Mouse (Mus musculus) T-helper 2 cell (primary cell): ENCODE results near the gene Hsd17b13.
"Not testable (repeated sequence)": the region's sequence is repeated elsewhere in the genome, so short reads cannot be mapped to it uniquely, and the experiment has no call there.

Source experiments
- in situ Hi-C: fragments of 300-600 bp; cut with MboI, MseI; formaldehyde crosslinking; loops from one replicate; pipeline ENCODE4 v1.15.1; 2025; ENCODE audit warnings: high pct_unique_total_duplicates

The Hsd17b13 gene

GRCm38 (mm10) chr5:103980705-103981560 lies 3.7 kb upstream of the Hsd17b13 start:
- in situ Hi-C loops = no loop called here

DNA sequence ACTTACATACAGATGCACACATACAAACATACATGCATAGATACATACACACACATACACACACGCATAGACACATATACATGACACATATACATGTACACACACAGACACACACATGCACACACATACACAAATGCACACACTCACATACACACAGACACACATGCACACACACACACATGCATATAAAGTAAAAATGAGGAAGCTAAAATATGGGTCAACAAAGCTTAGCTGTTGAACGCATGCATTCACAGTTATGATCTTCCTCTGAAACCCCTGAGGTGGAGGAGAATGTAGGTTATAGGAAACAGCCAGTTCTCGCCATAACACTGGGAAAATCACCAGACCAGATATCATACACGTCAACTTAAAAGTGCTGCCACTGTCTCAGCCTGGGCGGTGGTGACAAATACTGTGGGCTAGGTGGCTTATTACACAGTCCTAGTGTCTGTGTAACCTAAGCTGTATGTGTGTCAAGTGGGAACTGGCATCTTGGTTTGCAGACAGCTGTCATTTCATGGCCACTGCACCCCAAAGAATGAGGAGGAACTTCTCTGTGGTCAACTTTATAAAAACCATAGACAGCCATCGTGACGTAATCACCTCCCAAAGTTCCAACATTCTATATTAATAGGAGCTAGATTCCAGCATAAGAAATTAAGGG lies 829 bp upstream of the Hsd17b13 start:
- in situ Hi-C loops = no loop called here

DNA sequence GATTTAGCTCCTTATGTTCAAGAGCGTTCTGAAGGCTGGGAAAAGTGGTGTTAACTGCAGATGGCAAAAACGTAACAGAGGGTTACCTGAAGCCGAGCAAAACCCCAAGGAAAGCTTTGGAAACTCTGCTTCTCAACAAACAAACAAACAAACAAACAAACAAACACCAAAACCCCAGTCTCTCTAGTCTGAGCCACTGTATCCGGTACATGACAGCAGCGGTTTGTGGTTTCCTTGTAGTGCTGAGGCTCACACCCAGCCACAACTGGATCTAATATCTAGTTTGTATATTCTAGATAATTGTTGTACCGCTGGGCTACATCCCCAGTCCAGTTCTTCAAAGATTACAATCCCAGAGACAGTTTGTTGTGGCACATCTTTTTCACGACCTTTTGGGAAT lies 1.5 kb downstream of the Hsd17b13 start:
- in situ Hi-C loops = no loop called here

GRCm38 (mm10) chr5:103972801-103973200 lies 4.4 kb downstream of the Hsd17b13 start:
- in situ Hi-C loops = no loop called here

DNA sequence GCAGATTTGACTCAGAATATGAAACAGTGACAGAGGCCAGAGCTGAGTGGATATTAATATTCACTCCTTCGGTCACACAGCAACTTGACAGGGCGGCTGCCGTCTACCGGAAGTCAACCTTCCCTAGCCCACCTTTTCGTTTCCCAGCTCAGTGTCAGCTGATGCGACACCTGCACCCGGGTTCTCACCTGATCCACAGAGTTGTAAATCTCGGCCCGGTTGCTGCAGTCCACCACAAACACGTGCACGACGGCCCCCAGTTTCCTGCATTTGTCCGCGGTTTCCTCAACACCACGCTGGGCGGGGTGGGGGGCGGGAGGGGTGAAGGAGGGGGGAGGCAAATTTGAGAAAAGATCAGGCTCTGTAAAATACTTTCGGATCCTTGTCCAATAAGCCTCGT lies 4.8 kb downstream of the Hsd17b13 start:
- in situ Hi-C loops = no loop called here

DNA sequence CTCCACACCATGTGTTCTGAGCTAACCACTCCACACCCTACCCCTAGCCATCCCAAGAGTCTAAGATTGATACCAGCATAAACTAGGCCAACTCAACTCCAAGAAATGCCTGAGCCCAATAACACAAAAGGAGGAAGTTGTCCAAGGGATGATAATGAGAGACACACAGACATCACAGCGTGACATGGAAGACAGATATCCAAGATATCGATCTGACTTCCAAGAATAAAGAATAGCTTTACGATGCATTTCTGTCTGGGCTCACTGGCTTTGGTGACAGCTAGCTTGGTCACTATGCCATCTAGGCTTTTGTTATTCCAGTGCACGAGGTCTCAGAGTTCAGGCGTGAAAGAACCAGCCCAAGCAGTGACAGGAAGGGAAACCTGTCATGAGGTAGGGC lies 6.2 kb downstream of the Hsd17b13 start:
- in situ Hi-C loops = no loop called here

- in situ Hi-C loops = no loop called here
Observed at GRCm38 (mm10) chr5:103962935-103963429, 14.2 kb downstream of the Hsd17b13 start.

DNA sequence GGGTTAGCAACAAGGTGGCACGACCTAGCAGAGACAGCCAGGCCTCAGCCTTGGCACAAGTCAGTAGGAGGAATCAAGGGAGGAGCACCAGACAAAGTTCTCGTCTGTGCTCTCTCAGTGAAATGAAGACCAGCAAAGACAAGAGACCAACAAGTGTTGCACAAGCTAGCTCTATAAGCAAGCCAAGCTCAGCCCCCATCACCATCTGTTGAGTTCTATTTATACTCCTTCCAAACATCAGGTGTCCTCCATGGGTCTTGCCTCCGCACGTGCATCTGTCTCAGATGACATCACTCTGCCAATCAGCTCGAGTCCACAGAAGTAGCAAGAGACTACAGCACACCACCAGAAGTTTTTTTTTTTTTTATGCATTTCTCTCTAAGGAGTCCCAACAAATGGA lies 22.6 kb downstream of the Hsd17b13 start:
- in situ Hi-C loops = no loop called here

GRCm38 (mm10) chr5:103953135-103954083 lies 23.8 kb downstream of the Hsd17b13 start:
- in situ Hi-C loops = no loop called here

- in situ Hi-C loops = not testable (repeated sequence)
Observed at GRCm38 (mm10) chr5:103950138-103950537, 27.1 kb downstream of the Hsd17b13 start.

GRCm38 (mm10) chr5:103943183-103943582 lies 34.0 kb downstream of the Hsd17b13 start:
- in situ Hi-C loops = no loop called here

DNA sequence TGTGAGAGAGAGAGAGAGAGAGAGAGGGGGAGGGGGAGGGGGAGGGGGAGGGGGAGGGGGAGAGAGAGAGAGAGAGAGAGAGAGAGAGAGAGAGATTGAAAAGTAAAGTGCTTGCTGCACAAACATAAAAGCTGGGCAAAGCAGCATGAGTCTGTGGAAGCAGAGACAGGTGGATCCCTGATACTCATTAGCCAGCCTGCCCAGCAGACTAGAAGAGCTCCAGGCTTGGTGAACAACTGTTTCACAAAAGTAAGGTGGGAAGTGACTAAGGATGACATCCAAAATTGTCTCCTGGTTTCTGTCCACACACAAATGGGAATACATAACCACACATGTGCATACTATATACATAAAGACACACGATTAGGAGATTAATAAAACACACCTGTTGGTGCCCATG lies 37.4 kb downstream of the Hsd17b13 start:
- in situ Hi-C loops = no loop called here

GRCm38 (mm10) chr5:103939350-103939652 lies 37.9 kb downstream of the Hsd17b13 start:
- in situ Hi-C loops = no loop called here

DNA sequence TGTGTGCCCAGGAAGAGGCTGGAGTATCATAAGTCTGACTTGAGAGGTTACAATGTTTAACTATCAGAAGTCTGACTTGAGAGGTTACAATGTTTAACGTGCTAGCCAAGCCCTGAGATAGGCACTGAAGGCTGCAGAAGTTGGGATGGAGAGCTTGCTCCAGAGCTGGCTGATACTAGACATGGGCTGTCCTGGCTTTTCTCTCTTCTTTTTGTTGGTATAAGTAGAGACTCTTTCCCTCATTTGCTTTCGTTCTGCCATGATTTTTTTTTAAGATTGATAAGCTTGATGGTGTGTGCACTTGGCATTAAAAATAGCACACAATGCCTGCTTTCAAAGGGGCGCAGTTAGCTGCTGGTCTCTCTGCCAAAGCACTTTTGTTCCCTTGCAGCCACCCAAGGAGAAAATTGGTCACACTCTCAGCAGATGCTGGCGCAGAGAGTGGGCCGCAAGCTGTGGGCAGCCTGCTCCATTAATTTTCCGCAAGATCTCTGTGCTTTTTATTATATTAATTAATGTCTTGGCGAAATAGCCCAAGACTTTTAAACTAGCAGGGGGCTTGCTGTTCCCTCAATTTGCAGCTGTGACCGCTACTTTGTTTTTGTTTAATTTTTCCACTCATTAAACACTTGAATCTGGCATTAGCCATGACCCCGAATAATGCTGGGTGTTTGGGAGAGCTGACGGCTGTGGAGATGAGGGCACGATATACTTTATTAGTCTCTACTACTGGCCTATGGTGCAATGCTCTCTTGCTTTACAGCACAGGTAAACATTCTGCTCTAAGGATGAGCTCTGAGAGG lies 38.5 kb downstream of the Hsd17b13 start:
- in situ Hi-C loops = no loop called here

- in situ Hi-C loops = no loop called here
Observed at GRCm38 (mm10) chr5:103936906-103937589, 40.2 kb downstream of the Hsd17b13 start.

- in situ Hi-C loops = not testable (repeated sequence)
Observed at GRCm38 (mm10) chr5:103931924-103932323, 45.3 kb downstream of the Hsd17b13 start.

GRCm38 (mm10) chr5:103930511-103930910 lies 46.7 kb downstream of the Hsd17b13 start:
- in situ Hi-C loops = no loop called here

- in situ Hi-C loops = no loop called here
Observed at GRCm38 (mm10) chr5:103928196-103928550, 49.0 kb downstream of the Hsd17b13 start.

DNA sequence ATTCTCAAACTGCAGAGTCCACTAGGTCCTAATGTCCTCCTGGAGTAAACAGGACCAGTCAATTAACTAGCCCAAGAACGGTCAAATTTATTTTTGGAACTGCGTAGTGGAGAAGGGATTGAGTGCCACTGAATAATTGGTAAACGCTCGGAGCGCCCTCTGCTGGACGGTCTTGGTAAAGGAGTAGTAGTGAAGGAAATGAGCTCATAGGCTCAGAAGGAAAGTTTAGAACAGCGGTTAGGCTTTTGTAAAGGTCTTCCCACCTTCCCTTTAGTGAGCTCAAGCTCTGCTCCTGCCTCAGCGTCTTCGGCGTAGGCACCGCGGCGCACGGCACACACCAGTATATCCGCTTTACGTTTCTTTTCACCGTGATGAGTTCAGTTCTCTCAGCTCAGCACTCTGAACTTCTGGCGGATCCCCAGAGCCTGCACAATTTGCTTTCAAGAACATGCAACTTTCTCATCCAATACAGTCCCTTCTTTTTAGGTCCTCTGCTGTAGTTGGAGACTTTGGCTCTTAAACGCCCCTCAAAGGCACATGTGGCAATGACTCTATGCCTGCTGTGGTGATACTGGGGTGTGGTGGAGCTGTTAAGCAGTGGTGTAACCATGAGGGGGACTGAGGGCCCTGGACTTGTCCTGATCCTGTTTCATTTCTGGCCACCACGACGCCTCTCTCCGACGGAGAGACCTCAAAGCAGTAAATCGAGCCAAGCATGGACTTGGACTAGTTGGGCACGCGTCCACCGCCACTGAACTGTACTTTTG lies 49.6 kb downstream of the Hsd17b13 start:
- in situ Hi-C loops = no loop called here

DNA sequence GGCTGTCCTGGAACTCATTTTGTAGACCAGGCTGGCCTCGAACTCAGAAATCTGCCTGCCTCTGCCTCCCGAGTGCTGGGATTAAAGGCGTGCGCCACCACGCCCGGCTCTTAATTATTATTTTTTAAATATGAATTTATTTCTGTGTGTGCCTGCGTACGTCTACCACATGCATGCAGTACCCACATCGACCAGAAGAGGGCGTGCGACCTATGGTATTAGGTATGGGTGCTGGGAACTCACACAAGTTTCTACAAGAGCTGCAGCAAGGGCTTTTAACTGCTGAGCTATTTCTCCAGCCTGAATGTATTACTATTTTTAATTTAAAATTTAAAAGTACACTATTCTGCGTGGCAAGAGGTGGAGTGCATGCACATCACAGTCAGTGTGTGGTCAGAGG lies 50.8 kb downstream of the Hsd17b13 start:
- in situ Hi-C loops = no loop called here
